Mouse (Mus musculus) embryo, embryonic 10.5 days (tissue): ENCODE measurements around the gene Wnt11.

Experiments
- DNase-seq: peaks from one replicate; pipeline ENCODE4 v3.0.0-alpha.2; 2015; ENCODE audit warnings: low spot score

Gene Wnt11

GRCm38 (mm10) chr7:98834711-98835321 is at the start of gene Wnt11:
Gene Wnt11, plus strand, starts transcription at chr7:98835112.
- DNase-seq, result peak; percentile 60

GRCm38 (mm10) chr7:98786792-98787612 is 47.9 kb upstream of the Wnt11 start:
- DNase-seq, result no peak

- DNase-seq, result no peak
Observed at GRCm38 (mm10) chr7:98788721-98789120, 46.2 kb upstream of the Wnt11 start.

GRCm38 (mm10) chr7:98789121-98789520 is 45.8 kb upstream of the Wnt11 start:
- no peak for DNase-seq

GRCm38 (mm10) chr7:98791864-98792263 is 43.0 kb upstream of the Wnt11 start:
- DNase-seq, result no peak

GRCm38 (mm10) chr7:98793811-98794210 is 41.1 kb upstream of the Wnt11 start:
- no peak for DNase-seq

GRCm38 (mm10) chr7:98794444-98794843 is 40.5 kb upstream of the Wnt11 start:
- no peak for DNase-seq

GRCm38 (mm10) chr7:98795637-98796036 is 39.3 kb upstream of the Wnt11 start:
- no peak for DNase-seq

GRCm38 (mm10) chr7:98797347-98798133 is 37.4 kb upstream of the Wnt11 start:
- DNase-seq, result no peak

- no peak for DNase-seq
Observed at GRCm38 (mm10) chr7:98798134-98798417, 36.8 kb upstream of the Wnt11 start.

- DNase-seq, result no peak
Observed at GRCm38 (mm10) chr7:98800435-98800834, 34.5 kb upstream of the Wnt11 start.

- no peak for DNase-seq
Observed at GRCm38 (mm10) chr7:98801086-98801485, 33.8 kb upstream of the Wnt11 start.

- DNase-seq, result no peak
Observed at GRCm38 (mm10) chr7:98803181-98803580, 31.7 kb upstream of the Wnt11 start.

GRCm38 (mm10) chr7:98804841-98805772 is 29.8 kb upstream of the Wnt11 start:
- peak; percentile 47 for DNase-seq

- DNase-seq, result no peak
Observed at GRCm38 (mm10) chr7:98806961-98807360, 28.0 kb upstream of the Wnt11 start.

- no peak for DNase-seq
Observed at GRCm38 (mm10) chr7:98809372-98809771, 25.5 kb upstream of the Wnt11 start.

GRCm38 (mm10) chr7:98810619-98811018 is 24.3 kb upstream of the Wnt11 start:
- DNase-seq, result no peak

GRCm38 (mm10) chr7:98820501-98820900 is 14.4 kb upstream of the Wnt11 start:
- no peak for DNase-seq

GRCm38 (mm10) chr7:98822881-98823280 is 12.0 kb upstream of the Wnt11 start:
- DNase-seq, result no peak

- no peak for DNase-seq
Observed at GRCm38 (mm10) chr7:98823896-98824822, 10.8 kb upstream of the Wnt11 start.

GRCm38 (mm10) chr7:98828052-98828451 is 6.9 kb upstream of the Wnt11 start:
- DNase-seq, result no peak
